Mouse (Mus musculus): ENCODE data around the gene Kcnip4. TPM values are rescaled to one million over a fixed set of nuclear protein-coding genes. Genes with fewer than 3 reads are reported as not detected.

Gene Kcnip4
- total and polyA plus RNA-seq, 3 experiments: 0.19 TPM; not detected in 2

GRCm38 (mm10) chr5:48408276-48408675 lies 1116.4 kb downstream of the Kcnip4 start:
- Histone ChIP-seq H3K79me2 (ENCODE audit: control insufficient read depth, insufficient read depth, low read length, poor library complexity) (no peaks in the 10 kb centered on the region), H3K27ac (ENCODE audit: control insufficient read depth, low read depth, low read length) (no peak overlapping the region), H3K36me3 (ENCODE audit: control insufficient read depth in 1 of 2, insufficient read depth in 2 of 2, low read length in 2 of 2) (peaks cover 0 to 5% of the 10 kb centered on the region in 2 experiments; a peak in 1 of 4 replicates), H3K9ac (ENCODE audit: control insufficient read depth, low read depth, low read length, poor library complexity, severe bottlenecking) (no peak overlapping the region), H3K4me1 (ENCODE audit: control insufficient read depth in 1 of 2, insufficient read depth in 2 of 2, low read length in 2 of 2) (no peaks in the 10 kb centered on the region), H3K4me3 (ENCODE audit: control insufficient read depth in 1 of 2, insufficient read depth in 1 of 2, low read depth in 2 of 2, low read length in 2 of 2) (no peak overlapping the region), H3K27me3 (ENCODE audit: control insufficient read depth in 1 of 2, insufficient read depth in 2 of 2, low read length in 2 of 2) (no peaks in the 10 kb centered on the region), H3K9me3 (replicated peaks; ENCODE audit: insufficient read depth, low read length) (no peaks in the 10 kb centered on the region)
- peak; percentile 57 for DNase-seq (ENCODE audit: low read depth, low spot score)
- TF ChIP-seq GATA1 (IDR thresholded peaks at IDR 0.05; ENCODE audit: low read depth, low read length): peak; percentile 26; the same call in 1 of the 2 replicates
- no peak for TF ChIP-seq NRF1 (IDR thresholded peaks at IDR 0.05; ENCODE audit: insufficient read depth, low read depth, low read length, poor library complexity, severe bottlenecking)
- TF ChIP-seq TAL1 (IDR thresholded peaks at IDR 0.05; ENCODE audit: low read length): no peak
- TF ChIP-seq POLR2A (IDR thresholded peaks at IDR 0.05; ENCODE audit: control insufficient read depth in 1 of 2, insufficient read depth in 1 of 2, low read depth in 1 of 2, low read length in 2 of 2, poor library complexity in 1 of 2): no peak
- 0 out of 4 replicates have a peak, but pooled peaks of 1 of the 2 experiments have one; percentile 7 for TF ChIP-seq EP300 (IDR thresholded peaks at IDR 0.05; ENCODE audit: low read depth in 1 of 2, low read length in 2 of 2)
- TF ChIP-seq JUND (IDR thresholded peaks at IDR 0.05; ENCODE audit: low read depth, low read length): no peak
- no peak for TF ChIP-seq UBTF (IDR thresholded peaks at IDR 0.05; ENCODE audit: borderline replicate concordance, insufficient read depth, low read depth, low read length)
- no peak for TF ChIP-seq MAFK (IDR thresholded peaks at IDR 0.05; ENCODE audit: borderline replicate concordance, low read depth, low read length)

- H3K9ac ChIP-seq (ENCODE audit: control insufficient read depth, low read depth, low read length, poor library complexity, severe bottlenecking): no peak overlapping the region
- TF ChIP-seq ZC3H11A (IDR thresholded peaks at IDR 0.05; ENCODE audit: low read depth, low read length): no peak
- no peak for TF ChIP-seq GABPA (IDR thresholded peaks at IDR 0.05; ENCODE audit: low read depth, low read length)
- no peak for TF ChIP-seq USF1 (IDR thresholded peaks at IDR 0.05; ENCODE audit: low read depth, low read length)
- TF ChIP-seq TCF12 (IDR thresholded peaks at IDR 0.05; ENCODE audit: low read depth, low read length): no peak
- no peak for TF ChIP-seq ZKSCAN1 (IDR thresholded peaks at IDR 0.05; ENCODE audit: low read depth, low read length)
- no peak for TF ChIP-seq JUND (IDR thresholded peaks at IDR 0.05; ENCODE audit: low read depth, low read length)
- no peak for TF ChIP-seq MYB (IDR thresholded peaks at IDR 0.05; ENCODE audit: low read depth, low read length)
- TF ChIP-seq BHLHE40 (IDR thresholded peaks at IDR 0.05; ENCODE audit: borderline replicate concordance, low read depth, low read length): no peak
- H3K27me3 ChIP-seq (ENCODE audit: control insufficient read depth in 1 of 2, insufficient read depth in 2 of 2, low read length in 2 of 2): no peaks in the 10 kb centered on the region
Measured at GRCm38 (mm10) chr5:48402497-48402896, 1122.2 kb downstream of the Kcnip4 start.

More at GRCm38 (mm10) chr5:48402497-48402896, 1122.2 kb downstream of the Kcnip4 start:
- no peak overlapping the region for H3K4me3 ChIP-seq (ENCODE audit: control insufficient read depth in 1 of 2, insufficient read depth in 1 of 2, low read depth in 2 of 2, low read length in 2 of 2)
- DNase-seq (ENCODE audit: low read depth, low spot score): no peak
- H3K79me2 ChIP-seq (ENCODE audit: control insufficient read depth, insufficient read depth, low read length, poor library complexity): no peaks in the 10 kb centered on the region
- no peaks in the 10 kb centered on the region for H3K4me1 ChIP-seq (ENCODE audit: control insufficient read depth in 1 of 2, insufficient read depth in 2 of 2, low read length in 2 of 2)
- H3K27ac ChIP-seq (ENCODE audit: control insufficient read depth, low read depth, low read length): no peak overlapping the region
- H3K36me3 ChIP-seq (ENCODE audit: control insufficient read depth in 1 of 2, insufficient read depth in 2 of 2, low read length in 2 of 2): no peaks in the 10 kb centered on the region
- H3K9me3 ChIP-seq (replicated peaks; ENCODE audit: insufficient read depth, low read length): no peaks in the 10 kb centered on the region

All from MEL (cell line).